Mouse (Mus musculus): Measurements from ENCODE around the gene Rhox4g.
"Not testable (repeated sequence)": the region's sequence is repeated elsewhere in the genome, so short reads cannot be mapped to it uniquely, and the experiment has no call there.

GRCm38 (mm10) chrX:37628512-37628911, 22.6 kb downstream of the Rhox4g start, which contains the start of gene Rhox3g:
- TF ChIP-seq CTCF, EP300 (IDR thresholded peaks at IDR 0.05; ENCODE audit: low read depth): not testable (repeated sequence)
